Mouse (Mus musculus) lung, postnatal 25 days (tissue): ENCODE results near the gene Ppara.

Experiments
- DNase-seq: peaks from one replicate; pipeline ENCODE4 v3.0.0; 2022; ENCODE audit warnings: low spot score

Ppara gene

DNA sequence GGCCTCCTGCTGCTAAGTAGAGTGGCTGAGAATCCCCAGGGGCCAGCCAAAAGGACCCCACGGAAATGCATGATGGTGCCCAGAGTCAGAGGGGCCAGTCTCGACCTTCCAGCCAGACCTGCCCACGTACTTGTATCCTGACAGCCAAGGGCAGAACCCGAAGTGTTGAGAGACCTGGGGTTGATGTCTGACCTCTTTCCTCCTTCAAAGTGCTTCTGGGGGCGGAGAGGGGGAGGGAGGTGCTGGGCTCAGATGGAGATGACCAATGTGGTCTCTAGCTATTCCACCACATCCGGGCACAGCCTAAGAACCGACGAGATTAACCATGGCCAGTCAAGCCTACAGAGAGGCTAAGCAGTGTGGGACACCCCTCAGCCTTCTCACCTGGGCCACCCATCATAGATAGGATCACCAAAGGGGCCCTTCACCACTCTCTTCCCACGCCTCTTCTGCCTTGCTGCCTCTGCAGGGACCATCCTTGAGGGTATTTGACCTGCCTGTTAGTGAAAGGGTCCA, 29.7 kb upstream of the Ppara start:
- no peak for DNase-seq

DNA sequence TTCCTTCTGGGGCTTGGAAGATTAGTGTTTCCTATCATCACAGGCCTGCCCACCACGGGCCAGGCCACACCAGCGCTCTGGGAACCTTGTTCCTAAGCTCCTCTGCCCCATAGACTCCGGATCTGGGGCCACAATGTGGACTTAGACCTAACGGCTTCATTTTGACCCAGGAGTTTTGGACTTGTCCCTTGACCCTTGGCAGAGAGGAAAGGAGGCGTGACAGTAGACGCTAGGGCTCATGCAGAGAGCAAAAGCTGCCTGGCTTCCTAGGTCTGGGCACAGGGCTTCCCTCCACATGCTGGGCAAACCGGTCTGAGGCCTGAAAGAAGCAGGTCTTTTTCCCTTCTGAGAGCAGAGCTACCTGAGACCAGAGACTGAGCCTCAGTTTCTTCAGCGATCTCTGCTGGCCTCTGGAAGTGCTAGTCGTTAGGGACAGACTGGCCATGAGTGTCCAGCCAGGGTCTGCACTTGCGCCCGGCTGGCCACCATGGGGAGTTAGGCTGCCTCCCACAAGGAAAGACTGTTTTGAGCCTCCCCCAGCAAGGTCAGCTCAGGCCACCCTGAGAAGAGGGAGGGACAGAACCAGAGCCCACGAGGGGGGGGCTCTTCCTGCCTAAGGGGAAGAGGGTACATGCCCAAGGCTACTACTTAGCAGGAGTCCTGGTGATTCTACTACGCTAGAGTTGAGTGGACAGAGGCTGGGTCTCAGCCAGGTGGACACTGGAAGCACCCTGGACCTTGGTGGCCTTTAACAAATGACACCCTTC, 29.0 kb upstream of the Ppara start:
- no peak for DNase-seq

- no peak for DNase-seq
Observed at GRCm38 (mm10) chr15:85706527-85706926, 28.3 kb upstream of the Ppara start.

DNA sequence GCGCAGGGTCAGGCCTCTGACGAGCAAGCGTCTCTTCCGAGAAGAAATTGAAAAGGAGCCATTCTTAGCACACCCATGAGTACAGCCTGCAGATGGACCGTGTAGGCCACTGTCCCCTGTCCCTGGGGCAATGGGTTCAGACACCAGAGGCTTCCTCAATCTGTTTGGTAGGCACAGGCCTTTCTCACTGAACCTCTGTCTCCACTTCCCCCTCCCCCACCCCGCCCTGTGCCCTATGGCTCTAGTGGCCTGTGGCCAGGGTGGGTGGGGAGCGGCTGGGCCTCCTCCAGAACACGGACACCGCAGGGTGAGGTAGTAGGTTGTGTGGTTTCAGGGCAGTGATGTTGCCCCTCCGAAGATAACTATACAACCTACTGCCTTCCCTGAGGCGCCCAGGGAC, 27.8 kb upstream of the Ppara start:
- DNase-seq = no peak

DNA sequence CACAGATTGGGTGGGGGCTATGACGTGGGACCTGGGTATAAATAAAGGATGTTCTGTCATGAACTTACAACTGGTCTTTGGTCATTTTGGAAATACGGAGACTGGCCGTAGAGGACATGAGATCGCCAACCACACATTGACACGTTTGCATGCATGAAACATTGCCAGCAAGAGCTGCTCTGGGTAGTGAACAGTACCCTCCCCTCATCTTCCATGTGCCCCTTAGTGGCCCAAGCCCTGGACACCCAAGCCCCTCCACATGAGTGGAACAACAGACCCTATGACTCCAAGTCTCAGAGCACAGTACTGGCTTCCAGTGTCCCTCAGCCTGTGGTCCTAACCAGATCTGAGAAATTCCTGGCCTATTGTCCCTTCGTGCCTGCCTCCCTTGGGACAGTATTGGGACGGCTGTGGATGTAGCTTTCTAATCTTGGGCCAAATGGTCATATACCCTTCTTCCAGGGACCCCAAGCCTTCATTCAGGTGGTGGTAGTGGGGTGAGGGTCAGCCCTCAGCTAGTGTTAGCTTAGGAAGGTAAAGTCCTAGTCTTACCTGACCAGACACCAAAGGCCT, 27.2 kb upstream of the Ppara start:
- DNase-seq = no peak

- DNase-seq = no peak
Observed at GRCm38 (mm10) chr15:85708217-85708616, 26.6 kb upstream of the Ppara start.

- no peak for DNase-seq
Observed at GRCm38 (mm10) chr15:85708843-85709242, 25.9 kb upstream of the Ppara start.

DNA sequence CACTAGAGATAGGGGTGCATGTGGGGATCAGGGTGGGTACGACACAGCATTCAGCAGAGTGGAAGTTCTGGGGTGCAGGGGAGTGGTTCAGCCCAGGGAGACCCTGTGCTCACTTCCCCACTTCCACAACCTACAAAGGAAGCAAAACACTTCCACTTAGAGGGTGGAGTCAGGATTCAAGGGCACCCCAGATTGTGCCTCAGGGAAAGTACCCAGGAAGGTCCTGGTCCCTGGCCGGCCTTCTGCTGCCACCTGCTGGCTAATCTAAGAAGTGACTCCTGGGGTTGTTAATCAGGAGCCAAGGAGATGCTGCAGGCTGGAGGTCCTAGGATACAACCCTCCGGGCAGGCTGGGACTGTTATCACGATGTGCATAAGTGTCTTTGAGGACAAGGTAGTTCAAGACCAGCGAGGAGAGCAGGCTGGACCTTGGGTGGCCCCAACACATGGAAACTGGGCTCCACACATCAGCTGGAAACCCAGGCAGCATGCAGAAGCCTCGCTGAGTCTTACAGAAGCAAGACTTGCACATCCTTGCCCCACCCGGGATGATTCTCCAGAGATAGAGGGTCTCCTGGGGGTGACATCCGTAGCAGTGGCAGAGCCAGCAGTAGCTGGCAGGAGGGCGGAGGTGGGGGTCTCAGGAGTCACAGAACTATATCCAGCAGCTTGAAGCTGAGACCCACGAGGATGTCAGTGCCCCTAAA, 25.4 kb upstream of the Ppara start:
- DNase-seq = peak; percentile 92

DNA sequence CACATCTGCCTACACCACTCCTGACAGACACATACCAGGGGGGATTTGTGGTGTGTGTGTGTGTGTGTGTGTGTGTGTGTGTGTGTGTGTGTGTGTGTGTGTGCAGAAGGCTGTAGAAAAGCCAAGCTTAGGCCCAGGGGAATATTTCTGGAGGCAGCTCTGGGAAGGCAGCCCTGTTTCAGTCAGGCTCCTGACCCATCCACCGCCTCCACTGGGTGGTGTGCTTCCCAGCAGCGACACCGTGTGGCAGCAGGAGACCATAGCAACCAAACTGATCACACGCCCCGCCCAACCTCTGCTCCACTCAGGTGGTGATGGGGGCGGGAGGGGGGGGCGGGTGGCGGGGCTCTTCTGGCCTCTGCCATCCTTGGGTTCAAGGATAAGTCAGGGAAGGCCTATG, 24.6 kb upstream of the Ppara start:
- DNase-seq = peak; percentile 83

DNA sequence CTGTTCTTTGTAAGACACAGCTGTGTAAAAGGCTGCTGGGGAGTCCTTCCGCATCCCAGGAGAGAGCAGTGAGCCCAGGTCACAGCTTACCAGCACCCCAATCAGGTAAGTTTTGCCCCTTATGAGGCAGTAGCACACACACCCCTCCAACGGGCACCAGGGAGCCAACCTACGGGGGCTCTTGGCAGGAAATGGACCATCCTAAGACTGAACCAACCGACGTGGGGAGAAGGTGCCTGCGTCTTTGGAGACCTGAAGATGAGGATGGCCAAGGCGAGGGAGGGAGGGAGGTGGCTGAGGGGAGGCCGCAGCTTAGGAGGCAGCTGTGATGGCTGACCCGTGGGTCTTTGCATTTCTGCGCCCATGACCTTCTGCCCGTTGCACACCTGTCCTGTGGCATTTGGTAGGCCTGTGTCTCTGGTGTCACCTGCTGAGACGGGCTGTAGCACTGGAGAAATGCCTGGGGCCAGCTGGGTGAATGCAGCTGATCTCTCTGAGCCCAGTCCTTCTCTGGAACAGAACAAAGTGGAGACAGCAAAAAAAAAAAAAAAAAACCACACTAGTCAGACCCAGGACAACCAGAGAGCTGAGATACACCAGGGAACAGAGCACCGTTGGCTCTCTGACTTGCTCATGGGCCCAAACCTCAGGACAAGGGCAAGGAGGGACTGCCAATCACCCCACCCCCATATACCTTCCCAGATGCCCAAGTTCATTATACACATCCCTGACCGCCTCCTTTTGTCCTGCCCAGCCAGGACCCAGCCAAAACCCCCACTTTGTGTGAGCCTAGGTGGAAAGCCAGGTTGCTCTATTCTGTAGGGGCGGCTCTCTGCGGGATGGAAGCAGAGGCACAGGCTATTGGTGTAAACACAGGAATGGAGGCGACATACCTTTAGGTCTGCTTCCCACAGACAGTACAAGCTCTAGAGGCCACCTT, 23.9 kb upstream of the Ppara start:
- no peak for DNase-seq

DNA sequence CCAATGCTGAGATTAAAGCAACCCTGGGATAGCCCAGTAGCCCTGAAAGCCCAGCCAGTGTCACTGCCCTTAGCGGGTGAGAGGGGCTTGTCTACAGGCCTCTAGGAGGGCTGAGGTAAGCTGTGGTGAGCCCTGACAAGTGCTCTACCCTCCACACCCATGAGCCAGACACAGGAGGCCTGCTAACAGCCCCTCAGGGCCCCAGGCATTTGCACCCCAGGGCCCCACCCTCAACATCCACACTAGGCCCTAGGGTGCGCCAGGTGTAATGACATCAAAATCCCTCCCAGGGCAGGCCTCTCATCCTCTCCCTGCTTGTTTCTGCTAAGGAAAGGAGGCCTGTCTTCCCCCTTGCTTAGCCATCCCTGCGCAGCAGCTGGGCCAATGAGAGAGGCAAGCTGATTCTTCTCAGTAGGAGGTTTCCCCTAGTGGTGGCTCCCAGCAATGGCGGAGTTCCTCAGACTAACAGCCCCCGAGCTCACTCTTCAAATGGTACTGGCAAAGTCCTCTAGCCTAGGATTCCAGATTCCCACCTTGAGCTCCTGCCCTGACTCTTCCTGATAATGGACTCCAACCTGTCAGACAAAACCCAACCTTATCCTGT, 22.1 kb upstream of the Ppara start:
- DNase-seq = no peak

DNA sequence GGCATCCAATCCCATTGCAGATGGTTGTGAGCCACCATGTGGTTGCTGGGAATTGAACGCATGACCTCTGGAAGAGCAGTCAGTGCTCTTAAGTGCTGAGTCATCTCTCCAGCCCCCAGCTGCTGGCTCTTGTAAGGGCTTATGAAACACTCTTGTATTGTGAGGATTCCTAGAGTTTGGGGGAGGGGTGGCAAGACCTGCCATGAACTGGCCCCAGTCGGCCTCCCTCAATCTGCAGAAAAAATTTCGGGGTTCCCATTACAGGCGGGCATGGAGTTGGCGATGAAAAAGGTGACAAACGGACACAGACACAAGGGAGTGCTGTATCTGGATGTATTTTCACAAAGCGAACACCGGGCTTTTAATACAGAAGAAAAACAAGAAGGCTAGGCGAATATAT, 21.4 kb upstream of the Ppara start:
- no peak for DNase-seq

DNA sequence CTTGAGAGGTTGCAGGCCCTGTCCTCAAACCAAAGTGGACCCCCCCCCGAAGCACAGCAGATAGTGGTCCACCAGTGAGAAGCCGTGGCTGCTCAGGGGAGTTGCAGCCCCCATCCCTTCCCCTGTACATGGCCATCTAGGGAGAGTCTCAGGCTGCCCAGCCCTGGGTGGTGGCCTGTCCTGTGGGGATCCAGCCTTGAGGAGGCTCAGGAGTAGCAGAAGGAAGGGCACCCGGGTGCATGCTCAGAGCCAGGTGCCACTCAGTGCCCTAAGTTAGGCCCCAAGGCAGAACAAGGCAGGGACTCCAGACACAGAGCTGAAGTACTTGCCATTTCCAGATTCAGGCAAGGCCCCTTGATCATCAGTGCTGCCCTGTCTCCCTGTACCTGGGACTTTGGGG, 19.7 kb upstream of the Ppara start:
- no peak for DNase-seq

- peak; percentile 80 for DNase-seq
Observed at GRCm38 (mm10) chr15:85716045-85716444, 18.7 kb upstream of the Ppara start.

GRCm38 (mm10) chr15:85716591-85716990, 18.2 kb upstream of the Ppara start:
- no peak for DNase-seq

- DNase-seq = no peak
Observed at GRCm38 (mm10) chr15:85717008-85717407, 17.8 kb upstream of the Ppara start.

- DNase-seq = no peak
Observed at GRCm38 (mm10) chr15:85717800-85718199, 17.0 kb upstream of the Ppara start.

DNA sequence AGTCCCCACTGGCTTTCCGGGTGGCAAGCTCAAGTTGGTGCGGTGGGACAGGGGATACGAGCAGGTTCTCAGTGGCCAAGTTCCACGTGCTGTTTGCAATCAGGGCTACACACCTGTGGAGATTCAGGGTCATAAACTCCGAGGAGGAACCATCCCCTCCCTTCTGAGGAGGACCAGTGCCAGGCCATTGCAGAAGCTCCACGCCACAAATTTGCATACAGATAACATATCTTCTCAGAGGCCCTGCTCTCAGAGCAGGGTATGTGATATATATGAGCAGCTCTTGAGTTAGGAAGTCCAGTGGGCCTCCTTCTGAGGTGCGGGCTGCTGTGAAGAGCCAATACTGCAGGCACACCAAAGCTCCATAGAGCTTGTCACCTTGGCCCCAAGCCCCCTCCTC, 15.8 kb upstream of the Ppara start:
- no peak for DNase-seq

- DNase-seq = no peak
Observed at GRCm38 (mm10) chr15:85720366-85720841, 14.4 kb upstream of the Ppara start.

GRCm38 (mm10) chr15:85724271-85725165, 10.3 kb upstream of the Ppara start:
- DNase-seq = no peak
